Mouse (Mus musculus): ENCODE results near the gene Ube2q1. TPM values are rescaled to one million over a fixed set of nuclear protein-coding genes. Genes with fewer than 3 reads are reported as not detected.

Ube2q1 gene
- 25.0 and 27.3 TPM in 2 replicates for polyA plus RNA-seq (2012; rRNA removed; ENCODE audit: low replicate concordance)

DNA sequence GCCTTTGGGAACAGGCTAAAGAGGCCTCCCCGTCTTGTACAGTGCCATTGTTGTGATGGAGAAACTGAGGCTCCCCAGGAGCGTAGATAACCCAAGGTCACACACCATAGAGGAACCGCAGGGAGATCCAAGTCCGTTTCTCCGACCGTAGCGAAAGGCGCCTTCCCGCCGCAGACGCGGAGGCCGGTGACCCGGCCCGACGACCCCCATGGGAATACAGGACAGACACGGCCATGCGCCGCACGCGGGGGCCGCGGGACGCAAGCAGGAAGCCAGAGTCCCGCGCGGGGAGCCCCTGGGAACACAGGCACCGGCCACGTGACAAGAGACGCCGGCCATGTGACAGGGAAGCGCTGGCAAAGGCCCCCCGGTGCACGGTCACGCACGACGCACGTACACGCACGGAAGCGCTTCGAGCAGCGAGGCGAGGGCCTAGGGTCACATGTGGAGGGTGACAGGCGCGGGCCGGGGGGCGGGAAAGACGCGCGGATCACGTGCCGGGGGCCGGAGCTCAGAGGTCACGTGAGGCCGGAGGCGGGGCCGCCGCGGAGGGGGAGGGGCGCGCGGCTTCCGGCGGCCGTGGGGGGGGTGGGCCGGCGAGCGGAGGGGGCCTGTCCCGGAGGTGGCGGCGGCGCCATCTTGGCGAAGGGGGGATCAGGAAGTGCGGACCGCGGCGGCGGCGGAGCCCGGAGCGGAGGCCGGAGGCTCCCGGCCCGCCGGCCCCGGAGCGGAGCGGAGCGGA, at the start of gene Ube2q1:
Gene Ube2q1 (plus strand): TSS at position 649 of the 742 bp plus-strand sequence.

DNA sequence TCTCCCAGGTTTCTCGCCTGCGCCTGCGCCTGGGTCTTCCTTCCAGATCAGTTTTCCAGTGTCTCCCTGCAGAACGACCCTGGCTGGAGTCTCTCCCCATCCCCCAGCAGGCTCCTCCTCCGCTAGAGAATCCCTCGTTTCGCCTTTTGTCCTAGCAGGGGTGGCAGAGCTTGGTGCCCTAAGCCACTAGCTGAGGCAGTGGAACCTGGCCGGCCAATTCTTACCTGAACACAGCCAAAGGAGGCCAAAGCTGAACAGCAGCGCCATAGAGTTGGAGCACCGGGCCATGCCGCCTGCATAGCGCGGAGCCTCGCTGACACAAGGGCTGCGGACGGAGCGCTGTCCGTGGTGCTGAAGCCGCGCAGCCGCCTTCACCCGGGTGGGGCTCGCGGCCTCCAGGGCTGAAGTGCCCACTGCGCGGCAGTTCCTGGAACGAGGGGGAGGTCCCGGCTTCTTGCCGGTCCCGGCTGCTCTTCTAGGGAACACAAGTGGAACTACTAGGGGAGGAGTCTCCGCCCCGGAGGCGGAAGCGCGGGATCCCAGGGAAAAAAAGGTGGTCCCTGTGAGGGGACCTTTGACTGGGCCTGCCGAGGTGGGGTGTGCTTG, 9.2 kb upstream of the Ube2q1 start, which contains the start of gene Chrnb2:
Gene Chrnb2 (minus strand): TSS at position 514 of the 606 bp plus-strand sequence.

GRCm38 (mm10) chr3:89830815-89831591, 57.6 kb downstream of the Ube2q1 start, which contains the start of gene She:
TSS of gene She (plus strand) at chr3:89831370.

Other genes with a start within 250 kb of the Ube2q1 start
- 35.8 and 36.2 TPM in 2 replicates for gene Adar, start 58.6 kb upstream of the Ube2q1 start, polyA plus RNA-seq (2012; rRNA removed; ENCODE audit: low replicate concordance)
- 1.6 and 2.1 TPM in 2 replicates for gene Chrnb2, start 9.0 kb upstream of the Ube2q1 start, polyA plus RNA-seq (2012; rRNA removed; ENCODE audit: low replicate concordance)
- gene She, start 57.8 kb downstream of the Ube2q1 start, polyA plus RNA-seq (2012; rRNA removed; ENCODE audit: low replicate concordance), result 3.1 and 4.3 TPM in 2 replicates
- gene Il6ra, start 139.6 kb downstream of the Ube2q1 start, polyA plus RNA-seq (2012; rRNA removed; ENCODE audit: low replicate concordance), result 19.8 and 27.4 TPM in 2 replicates
- 50.7 and 118 TPM in 2 replicates for gene Atp8b2, start 189.9 kb downstream of the Ube2q1 start, polyA plus RNA-seq (2012; rRNA removed; ENCODE audit: low replicate concordance)
- gene Hax1, start 225.2 kb downstream of the Ube2q1 start, polyA plus RNA-seq (2012; rRNA removed; ENCODE audit: low replicate concordance), result 29.1 and 76.8 TPM in 2 replicates

All from mammary gland, adult 2 months (tissue).